Mouse (Mus musculus) right cerebral cortex, postnatal 25 days (tissue): Measurements from ENCODE around the gene Atg2a.

ENCODE experiments used
- DNase-seq: peaks from one replicate; pipeline ENCODE4 v3.0.0; 2022

Gene Atg2a

GRCm38 (mm10) chr19:6241274-6242107 lies at the start of gene Atg2a:
Gene Atg2a (plus strand): TSS chr19:6241668.
- DNase-seq, result peak; percentile 98

- no peak for DNase-seq
Observed at GRCm38 (mm10) chr19:6204265-6204664, 37.2 kb upstream of the Atg2a start.

GRCm38 (mm10) chr19:6206716-6207115 lies 34.8 kb upstream of the Atg2a start:
- no peak for DNase-seq

GRCm38 (mm10) chr19:6216046-6216705 lies 25.3 kb upstream of the Atg2a start:
- no peak for DNase-seq

GRCm38 (mm10) chr19:6218606-6219005 lies 22.9 kb upstream of the Atg2a start:
- DNase-seq, result no peak

- no peak for DNase-seq
Observed at GRCm38 (mm10) chr19:6226135-6226534, 15.3 kb upstream of the Atg2a start, which contains the start of gene Gpha2. Gene Gpha2 (plus strand): TSS chr19:6226380.

GRCm38 (mm10) chr19:6226763-6227162 lies 14.7 kb upstream of the Atg2a start:
- no peak for DNase-seq

GRCm38 (mm10) chr19:6227864-6228263 lies 13.6 kb upstream of the Atg2a start:
- no peak for DNase-seq

- DNase-seq, result no peak
Observed at GRCm38 (mm10) chr19:6230411-6230810, 11.1 kb upstream of the Atg2a start.

GRCm38 (mm10) chr19:6231036-6231435 lies 10.4 kb upstream of the Atg2a start:
- DNase-seq, result no peak

- no peak for DNase-seq
Observed at GRCm38 (mm10) chr19:6233647-6234046, 7.8 kb upstream of the Atg2a start.

- no peak for DNase-seq
Observed at GRCm38 (mm10) chr19:6234337-6235083, 7.0 kb upstream of the Atg2a start.

- peak; percentile 92 for DNase-seq
Observed at GRCm38 (mm10) chr19:6235084-6236052, 6.1 kb upstream of the Atg2a start, which contains the start of gene Ppp2r5b. Gene Ppp2r5b (minus strand): TSS chr19:6235872.

- DNase-seq, result peak; percentile 89
Observed at GRCm38 (mm10) chr19:6236053-6236441, 5.4 kb upstream of the Atg2a start.

- DNase-seq, result no peak
Observed at GRCm38 (mm10) chr19:6236842-6237241, 4.6 kb upstream of the Atg2a start.

- no peak for DNase-seq
Observed at GRCm38 (mm10) chr19:6238740-6239139, 2.7 kb upstream of the Atg2a start.

GRCm38 (mm10) chr19:6240136-6240535 lies 1.3 kb upstream of the Atg2a start:
- DNase-seq, result no peak

GRCm38 (mm10) chr19:6240725-6241124 lies 743 bp upstream of the Atg2a start:
- no peak for DNase-seq

- no peak for DNase-seq
Observed at GRCm38 (mm10) chr19:6242281-6242680, 813 bp downstream of the Atg2a start.

GRCm38 (mm10) chr19:6243226-6243625 lies 1.8 kb downstream of the Atg2a start:
- no peak for DNase-seq

- DNase-seq, result no peak
Observed at GRCm38 (mm10) chr19:6245806-6246205, 4.3 kb downstream of the Atg2a start.
